Mouse (Mus musculus) mouse embryonic stem cell (cell line): ENCODE data around the gene Trim29.

Experiments
- in situ Hi-C, 2 experiments: fragments of 300-500 bp; cut with MboI; formaldehyde crosslinking; loops; 1 replicate in 1 of 2; 3 replicates in 1 of 2; pipeline ENCODE4 v1.14.3; 2019 to 2020; ENCODE audit warnings: low sequenced_read_pairs in 2 of 2, low pct_unique_long_range_greater_than_20kb in 1 of 2, mixed read lengths in 1 of 2; ENCODE audit not compliant: unreplicated experiment in 1 of 2

Trim29 gene

GRCm38 (mm10) chr9:43339614-43340020 lies 29.0 kb downstream of the Trim29 start:
- in situ Hi-C loops: loop anchor here (25.0 kb wide), 2 partner anchors 473 to 498 kb away; no protein-coding TSS in a partner anchor

DNA sequence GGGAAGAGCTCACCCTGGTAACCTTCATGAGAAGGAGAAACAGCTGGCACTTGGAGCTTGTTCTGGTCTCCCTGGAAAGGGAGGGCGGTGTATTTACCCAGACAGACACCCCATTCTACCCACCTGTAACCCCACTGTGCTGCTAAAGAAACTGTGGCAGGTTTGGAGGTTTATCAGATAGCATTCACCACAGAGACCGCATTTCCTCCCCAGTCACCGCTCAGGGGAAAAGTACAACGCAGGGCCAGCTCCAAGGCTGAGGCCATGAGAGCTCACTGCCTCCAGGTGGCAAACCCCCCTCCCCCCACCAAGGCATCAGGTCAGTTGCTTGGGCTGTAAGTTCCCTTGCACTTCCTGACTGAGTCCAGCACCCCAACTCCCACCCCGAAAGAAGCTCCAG lies 39.4 kb downstream of the Trim29 start:
- in situ Hi-C loops: no loop called here

- in situ Hi-C loops: no loop called here
Observed at GRCm38 (mm10) chr9:43351015-43351414, 40.4 kb downstream of the Trim29 start.

DNA sequence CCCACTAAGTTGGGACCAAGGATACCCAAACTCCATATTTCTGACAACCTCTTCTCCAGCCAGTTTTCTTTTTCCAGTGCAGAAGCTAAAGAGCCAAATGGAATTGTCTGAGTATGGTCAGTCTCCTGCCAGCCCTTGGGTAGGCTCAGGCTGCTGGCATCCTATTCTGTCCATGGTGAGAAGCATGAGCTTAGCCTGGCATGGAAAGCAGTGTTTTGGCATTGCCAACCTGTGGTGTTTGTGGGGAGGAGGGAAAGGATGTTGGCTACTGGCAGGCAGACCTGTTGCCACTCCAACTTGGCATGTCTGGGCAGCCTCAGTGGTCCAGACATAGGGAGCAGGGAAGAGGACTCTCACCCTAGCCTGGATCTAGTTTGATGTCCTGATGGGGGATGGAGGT lies 46.4 kb downstream of the Trim29 start:
- in situ Hi-C loops: no loop called here

DNA sequence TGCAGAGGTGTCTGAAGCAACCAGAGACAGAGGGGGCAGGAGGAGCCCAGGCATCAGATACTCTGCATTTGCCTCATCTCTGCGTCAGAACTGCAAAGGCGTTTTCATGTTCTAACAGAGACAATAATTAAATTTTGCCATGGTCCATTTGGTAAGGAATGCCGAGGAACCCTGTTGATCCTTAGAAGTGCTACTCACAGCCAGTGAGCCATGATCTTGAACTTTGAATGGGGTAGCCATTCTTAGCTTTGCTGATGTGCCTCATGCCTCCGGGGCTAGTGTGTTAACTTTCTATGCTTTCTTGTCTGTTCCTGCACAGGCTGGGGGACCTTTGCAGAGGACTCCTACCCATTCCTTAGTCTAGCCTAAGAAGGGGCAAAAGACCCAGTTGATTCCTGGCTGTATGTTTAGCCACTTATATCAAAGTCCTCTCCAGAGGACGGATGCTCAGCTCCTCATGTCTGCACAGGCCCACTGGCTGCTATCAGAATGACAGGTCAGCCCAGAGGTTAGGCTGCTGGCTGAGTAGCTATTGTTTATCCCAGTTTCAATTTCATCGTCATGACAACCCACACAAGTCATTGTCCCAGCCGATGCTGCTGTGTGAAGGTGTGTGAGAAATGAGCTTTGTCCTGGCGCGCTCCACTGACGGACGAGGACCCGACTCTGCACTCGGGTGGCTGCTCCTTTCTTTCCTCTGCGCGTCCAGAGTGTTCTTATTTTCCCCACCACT lies 48.1 kb downstream of the Trim29 start:
- in situ Hi-C loops: no loop called here

DNA sequence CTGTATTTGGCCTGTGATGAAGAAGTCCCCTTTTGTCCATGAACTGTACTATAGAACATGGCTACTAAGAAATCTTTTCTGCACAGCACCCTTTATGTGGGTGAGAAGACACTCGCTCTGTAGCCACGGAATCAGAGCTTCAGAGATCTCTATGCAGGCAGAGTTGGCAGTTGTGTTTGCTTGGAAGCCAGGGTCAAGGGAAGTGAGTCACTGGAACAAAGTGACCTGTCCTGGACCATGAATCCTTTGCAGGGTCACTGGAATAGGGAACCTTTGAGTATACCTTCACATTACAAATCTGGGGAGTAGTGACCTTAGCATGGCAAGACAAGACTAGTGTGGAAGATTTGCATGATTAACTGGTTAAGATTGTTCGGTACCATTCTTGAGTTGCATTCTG lies 58.1 kb downstream of the Trim29 start:
- in situ Hi-C loops: no loop called here

DNA sequence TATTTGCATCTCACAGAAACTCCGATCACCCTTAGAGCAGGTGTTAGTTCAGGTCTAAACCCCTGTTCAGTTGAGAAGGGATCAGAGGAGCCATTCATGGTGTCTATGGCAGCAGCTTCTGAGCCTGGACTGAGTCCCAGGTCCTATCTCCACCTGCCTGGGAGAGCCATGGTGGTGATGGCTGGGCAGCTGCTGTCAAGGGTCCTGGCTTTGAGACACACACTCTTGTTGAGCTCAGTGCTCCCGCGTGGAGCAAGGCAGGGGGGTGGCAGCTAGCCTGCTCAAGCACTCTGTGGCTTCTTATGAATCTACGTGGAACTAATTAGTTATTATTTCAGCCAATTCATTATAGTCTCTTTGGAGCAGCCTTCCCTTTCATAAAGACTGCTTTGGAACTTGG lies 73.2 kb downstream of the Trim29 start:
- in situ Hi-C loops: no loop called here

DNA sequence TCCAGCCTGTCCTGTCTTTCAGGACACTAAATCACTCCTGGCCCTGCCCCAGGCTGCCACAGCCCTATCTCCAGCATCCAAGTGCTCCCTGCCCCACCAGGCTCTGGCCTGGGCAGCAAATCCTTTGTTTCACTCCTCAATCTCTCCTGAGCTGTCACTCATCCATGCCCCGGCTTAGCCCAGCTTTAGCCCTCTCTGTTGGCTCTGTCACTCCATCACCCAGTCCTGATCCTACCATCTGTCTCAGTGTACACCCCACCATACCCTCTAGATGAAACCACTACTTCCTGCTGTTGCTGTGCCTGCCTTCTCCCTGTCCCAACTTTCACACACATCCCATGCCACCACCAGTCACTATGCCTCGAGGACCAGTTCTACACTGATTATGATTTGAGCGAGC lies 73.8 kb downstream of the Trim29 start:
- in situ Hi-C loops: no loop called here
